Mouse (Mus musculus) c-Kit-positive CD71-positive TER-119-negative erythroid progenitor cells, embryonic 14.5 days (primary cell): ENCODE results near the gene Nrxn3.

Experiments
- DNase-seq: peaks from one replicate; pipeline ENCODE4 v3.0.0-alpha.2; 2013; ENCODE audit warnings: low read depth

Nrxn3 gene

DNA sequence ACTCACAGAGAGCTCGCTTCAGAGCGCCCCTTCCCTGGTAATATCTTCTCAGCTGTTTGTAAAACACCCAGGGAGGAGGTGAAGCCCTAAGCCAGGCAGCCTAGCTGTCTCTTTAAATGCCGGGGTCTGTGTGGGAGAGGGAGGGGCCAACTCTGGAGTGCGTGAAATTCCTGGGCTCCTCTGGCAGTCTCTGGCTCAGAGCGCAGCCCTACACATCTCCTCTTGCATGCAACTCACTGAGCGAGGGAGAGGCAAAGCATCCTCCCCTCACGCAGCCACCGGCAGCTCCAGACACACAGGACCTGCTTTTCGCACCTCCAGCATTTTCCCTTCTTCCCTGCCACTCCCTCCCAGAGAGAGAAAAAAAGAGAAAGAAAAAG, at the start of gene Nrxn3:
Gene Nrxn3, plus strand, starts transcription at position 186 of the 380 bp plus-strand sequence.
- no peak for DNase-seq

- no peak for DNase-seq
These were observed 18.4 kb upstream of the Nrxn3 start for GRCm38 (mm10) chr12:88704159-88704846.

DNA sequence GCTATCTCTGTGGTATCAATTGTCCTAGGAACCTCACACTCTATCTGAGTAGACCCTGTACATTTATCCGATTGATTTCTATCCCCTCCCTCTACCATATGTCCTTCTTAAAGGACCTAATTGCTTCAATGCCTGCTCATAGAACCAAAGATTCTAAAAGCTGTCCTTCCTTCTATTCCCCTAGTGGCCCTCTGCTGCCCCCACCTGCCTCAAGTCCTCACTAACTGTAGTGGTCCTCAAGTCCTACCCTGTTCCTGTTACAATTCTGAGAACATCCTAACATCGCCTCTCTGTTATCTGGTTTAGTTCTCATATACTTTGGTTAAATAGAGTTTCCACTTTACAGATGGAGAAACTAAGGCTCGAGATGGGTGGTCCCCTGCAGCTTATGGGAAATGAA, 16.7 kb upstream of the Nrxn3 start:
- DNase-seq = no peak

- no peak for DNase-seq
These were observed 14.9 kb upstream of the Nrxn3 start for GRCm38 (mm10) chr12:88707786-88708185.

DNA sequence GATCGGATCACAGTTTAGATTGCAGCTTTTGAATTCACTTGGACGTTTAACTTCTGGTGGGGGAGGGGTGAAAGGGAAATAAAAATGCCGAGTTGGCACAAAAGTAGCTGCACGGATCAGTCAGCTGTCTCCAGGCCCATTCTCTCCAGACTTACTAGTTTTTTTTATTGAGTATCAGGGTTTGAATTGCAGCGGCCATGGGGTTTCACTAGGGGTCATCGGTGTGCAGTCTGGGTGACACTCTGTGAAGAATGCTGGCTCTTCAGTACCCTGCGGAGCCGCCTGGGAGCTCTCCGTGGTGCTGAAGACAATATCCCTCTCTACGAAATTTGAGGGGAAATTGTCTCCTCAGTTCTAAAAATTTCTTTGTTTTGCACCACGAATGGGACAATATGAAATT, 13.5 kb upstream of the Nrxn3 start:
- DNase-seq = peak; percentile 23

DNA sequence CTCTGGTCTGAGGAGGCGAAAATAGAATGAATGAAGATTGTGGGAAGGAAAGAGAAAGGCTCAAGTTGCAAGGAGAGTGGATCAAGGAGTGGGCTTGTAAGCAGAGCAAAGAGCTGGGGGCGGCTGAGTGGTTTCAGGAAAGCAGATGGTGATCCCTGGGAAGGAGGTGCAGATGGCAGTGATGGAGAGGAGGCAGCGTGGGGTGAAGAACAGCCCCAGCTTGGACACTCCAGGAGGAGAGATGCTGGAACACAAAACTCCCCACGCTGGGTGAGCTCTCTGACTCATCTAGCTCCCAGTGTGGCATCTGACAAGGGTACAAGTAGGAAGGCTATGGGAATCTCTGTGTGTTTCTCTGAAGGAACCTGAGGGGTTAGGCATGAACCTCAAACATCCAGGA, 9.2 kb upstream of the Nrxn3 start:
- no peak for DNase-seq

GRCm38 (mm10) chr12:88722031-88722690, 515 bp upstream of the Nrxn3 start:
- DNase-seq = no peak

GRCm38 (mm10) chr12:88726316-88726715, 3.6 kb downstream of the Nrxn3 start:
- no peak for DNase-seq

GRCm38 (mm10) chr12:88726755-88727154, 4.1 kb downstream of the Nrxn3 start:
- DNase-seq = no peak

DNA sequence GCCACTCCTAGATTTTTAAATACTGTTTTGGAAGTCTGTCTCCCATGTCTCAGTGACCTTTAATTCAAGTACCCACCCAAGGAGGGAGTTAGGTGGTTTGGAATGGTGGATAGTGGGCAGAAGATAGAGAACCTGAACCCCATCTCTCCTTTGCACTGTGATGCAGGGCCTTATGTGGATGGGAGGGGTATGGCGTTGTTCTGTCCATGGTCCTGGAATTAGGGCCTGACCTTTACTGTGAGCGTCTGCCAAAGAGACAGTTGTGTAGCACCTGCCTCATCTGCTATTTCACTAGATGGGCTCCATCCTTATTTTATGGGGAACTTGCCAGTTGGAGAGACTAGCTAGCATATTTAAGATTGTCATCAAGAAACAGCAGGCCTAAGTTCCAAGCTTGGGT, 8.0 kb downstream of the Nrxn3 start:
- no peak for DNase-seq

DNA sequence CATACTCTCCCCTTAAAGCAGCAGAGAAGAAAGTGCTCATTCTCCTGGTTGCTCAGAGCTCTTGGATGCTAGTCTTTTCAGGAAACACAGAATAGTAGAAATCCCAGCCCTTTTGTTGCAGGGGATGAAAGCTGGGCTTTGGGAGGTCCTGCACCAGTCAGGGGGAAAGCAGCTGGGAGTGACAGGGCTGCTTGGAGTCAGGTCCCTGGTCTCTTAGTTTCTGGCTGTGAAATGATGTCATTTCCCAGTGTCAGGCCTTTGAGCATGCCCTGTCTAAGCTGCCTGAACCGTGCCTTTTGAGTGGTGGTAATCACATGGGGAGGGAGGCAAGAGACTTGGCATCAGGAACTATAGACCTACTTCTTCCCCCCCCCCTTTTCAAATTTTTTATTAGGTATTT, 12.4 kb downstream of the Nrxn3 start:
- DNase-seq = no peak

DNA sequence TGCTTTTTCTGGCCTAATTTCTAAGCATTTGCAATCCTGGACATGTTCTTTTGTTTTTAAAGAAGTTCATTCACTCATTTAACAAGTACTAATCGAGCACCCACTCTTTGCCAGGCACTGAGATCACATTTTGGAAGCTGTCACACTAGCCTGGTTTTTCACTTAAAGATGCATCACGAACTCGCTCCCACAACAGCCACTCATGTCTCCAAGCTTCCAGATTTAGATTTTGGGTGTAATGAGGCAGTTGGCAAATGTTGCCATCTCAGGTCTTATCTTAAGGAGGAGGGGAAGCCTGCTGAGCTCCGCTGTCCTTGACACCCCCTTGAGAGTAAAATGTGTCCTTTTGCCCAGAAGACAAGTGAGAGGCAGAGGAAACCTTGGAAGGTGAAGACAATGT, 14.4 kb downstream of the Nrxn3 start:
- DNase-seq = no peak

DNA sequence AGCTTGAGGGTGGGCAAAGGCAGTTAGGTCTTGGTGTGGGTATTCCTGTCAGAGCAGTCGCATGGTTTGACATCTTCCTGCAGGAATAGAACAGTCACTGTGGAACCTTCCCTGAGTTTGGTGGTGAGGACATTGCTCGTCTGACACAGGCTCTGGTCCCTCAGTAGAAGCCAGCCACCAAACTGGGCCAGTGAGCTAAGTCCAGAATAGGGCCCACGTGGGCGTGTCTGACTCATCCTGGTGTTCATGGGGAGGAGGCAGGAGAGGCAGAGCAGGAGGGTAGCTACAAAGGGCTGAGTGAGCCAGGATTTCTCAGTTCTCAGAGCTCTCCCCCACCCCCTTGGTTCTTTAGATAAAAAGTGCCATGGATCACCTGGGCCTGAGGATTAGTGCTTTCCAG, 15.9 kb downstream of the Nrxn3 start:
- DNase-seq = no peak

DNA sequence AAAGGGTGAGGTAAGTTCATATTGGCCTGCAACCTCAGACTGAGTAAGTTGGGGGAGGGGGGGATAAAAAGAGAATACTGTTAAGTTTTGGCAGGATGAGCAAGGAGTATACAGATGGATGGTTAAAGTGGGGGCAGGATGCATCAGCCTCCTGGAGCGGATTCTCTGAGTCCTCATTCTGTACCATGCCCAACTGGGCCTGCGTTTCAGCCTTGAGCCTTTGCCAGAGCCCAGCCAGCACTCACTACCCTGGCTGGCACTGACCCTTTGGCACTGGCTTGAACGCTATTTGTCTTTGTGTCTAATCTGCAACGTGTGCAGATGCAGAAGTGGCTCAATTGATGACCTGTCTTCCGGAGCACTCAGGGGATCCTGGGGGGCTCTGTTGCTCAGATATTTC, 24.1 kb downstream of the Nrxn3 start:
- no peak for DNase-seq

GRCm38 (mm10) chr12:88764791-88765190, 42.1 kb downstream of the Nrxn3 start:
- no peak for DNase-seq

- no peak for DNase-seq
These were observed 52.0 kb downstream of the Nrxn3 start for GRCm38 (mm10) chr12:88774666-88775065.

DNA sequence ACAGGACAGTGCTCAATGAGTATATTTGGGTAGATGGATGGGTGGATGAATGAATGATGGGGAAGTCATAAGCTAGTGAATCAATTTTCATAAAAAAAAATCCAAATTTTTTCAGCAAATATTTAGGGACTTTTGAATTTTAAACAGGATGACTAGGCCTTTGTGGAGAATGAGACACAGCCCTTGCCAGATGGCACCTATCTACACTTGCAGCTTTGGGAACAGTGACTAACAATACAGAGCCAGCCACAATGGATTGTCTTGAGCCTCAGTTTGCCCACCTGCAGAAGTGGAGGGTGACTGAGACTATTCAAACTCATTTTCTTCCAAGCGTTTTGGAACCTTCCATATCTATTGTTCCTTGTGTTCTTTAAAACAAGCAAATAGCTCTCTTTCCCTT, 55.4 kb downstream of the Nrxn3 start:
- no peak for DNase-seq

DNA sequence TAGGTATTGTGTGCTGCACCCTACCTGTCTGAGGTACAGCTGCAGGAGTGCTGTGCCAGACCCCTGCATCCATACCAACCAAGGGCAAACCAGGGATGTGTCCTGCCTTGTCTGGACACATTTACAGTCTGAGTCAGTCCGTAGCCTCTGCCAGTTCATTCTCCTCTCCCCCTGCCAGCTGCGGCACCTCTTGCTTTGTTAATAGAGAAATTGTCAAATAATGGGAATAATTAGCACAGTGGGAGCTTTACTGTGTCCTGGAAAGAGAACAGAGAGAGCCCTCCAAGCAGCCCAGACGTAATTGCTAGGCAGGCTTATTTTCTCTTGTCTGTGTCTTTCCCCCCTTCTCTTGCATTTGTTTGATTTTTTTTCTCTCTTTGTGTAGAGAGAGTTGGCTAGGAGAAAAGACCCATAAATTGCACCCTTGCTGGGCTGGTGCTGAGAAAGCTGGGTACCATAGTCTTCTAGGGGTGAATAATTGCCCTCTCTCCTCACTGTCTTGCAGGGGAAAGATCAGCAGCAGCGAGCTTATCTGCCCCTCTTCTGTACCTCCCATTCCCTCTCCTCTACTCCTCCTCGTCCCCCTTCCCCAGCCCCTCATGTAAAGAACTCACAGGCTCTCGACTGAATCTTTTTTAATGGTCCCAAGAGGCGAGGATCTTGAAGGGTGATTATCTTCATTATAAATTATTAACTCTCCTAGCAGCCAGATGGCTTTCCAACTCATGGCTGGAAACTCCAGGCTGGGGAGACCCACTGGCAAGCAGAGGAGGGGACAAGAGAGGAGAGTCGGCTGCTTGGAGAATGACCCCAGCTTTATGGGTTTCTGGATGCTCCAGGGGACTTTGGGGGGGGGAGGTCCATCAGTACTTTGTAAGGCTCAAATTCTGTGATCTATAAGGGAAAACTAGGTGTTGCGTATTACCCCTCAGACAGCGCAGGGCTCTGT, 61.8 kb downstream of the Nrxn3 start:
- no peak for DNase-seq

DNA sequence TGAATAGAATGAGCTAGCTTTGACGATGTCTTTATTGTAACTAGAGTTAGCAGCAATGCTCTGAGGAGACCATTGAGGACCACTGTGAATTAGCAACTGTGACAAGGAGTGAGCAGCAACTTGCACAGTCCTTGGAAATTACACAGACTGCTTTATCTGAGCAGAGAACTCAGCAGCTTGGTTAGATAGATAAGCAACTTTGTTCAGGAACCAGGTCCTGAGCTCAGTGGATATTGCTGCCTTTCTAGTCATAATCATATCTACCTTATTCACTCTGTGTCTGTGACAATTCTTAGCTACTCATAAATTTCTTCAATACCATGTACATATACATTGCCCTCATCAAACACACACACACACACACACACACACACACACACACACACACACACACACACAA, 70.6 kb downstream of the Nrxn3 start:
- DNase-seq = no peak

GRCm38 (mm10) chr12:88800990-88801655, 78.4 kb downstream of the Nrxn3 start:
- DNase-seq = no peak

DNA sequence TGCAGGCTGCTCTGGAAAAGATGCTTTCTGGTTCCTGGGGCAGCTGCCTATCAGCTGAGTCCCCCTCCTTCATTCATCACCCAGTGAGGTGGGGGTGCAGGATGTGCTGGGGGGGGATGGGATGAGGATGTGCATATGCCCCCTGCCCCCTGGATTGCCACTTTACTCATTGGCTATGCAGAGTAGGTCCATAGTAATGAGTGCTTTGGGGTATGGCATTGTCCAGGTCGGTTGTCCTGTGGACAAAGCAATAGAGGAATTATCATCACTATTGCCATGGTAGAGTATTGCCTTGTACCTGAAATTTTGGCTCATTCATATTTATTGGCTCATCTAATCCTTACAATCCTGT, 79.0 kb downstream of the Nrxn3 start:
- DNase-seq = no peak

- DNase-seq = no peak
These were observed 86.3 kb downstream of the Nrxn3 start for GRCm38 (mm10) chr12:88808947-88809346.
